Mouse (Mus musculus): ENCODE data around the gene Itprid2.

Itprid2 gene

GRCm38 (mm10) chr2:79707575-79707974, 72.4 kb downstream of the Itprid2 start, which contains the start of gene Ppp1r1c:
Gene Ppp1r1c, plus strand, starts transcription at chr2:79707780.
- in situ Hi-C loops (cut with MboI, MseI), result no loop called here

- in situ Hi-C loops (cut with MboI, MseI), result loop anchor here (10.0 kb wide), 1 partner anchor 1169 kb away; no protein-coding TSS in a partner anchor
These were observed 78.5 kb downstream of the Itprid2 start for GRCm38 (mm10) chr2:79713662-79714091.

GRCm38 (mm10) chr2:79714745-79715144, 79.6 kb downstream of the Itprid2 start:
- in situ Hi-C loops (cut with MboI, MseI), result loop anchor here (10.0 kb wide), 1 partner anchor 1170 kb away; no protein-coding TSS in a partner anchor

GRCm38 (mm10) chr2:79715925-79716324, 80.8 kb downstream of the Itprid2 start:
- in situ Hi-C loops (cut with MboI, MseI), result loop anchor here (10.0 kb wide), 1 partner anchor 1171 kb away; no protein-coding TSS in a partner anchor

GRCm38 (mm10) chr2:79717846-79718245, 82.7 kb downstream of the Itprid2 start:
- in situ Hi-C loops (cut with MboI, MseI), result loop anchor here (10.0 kb wide), 1 partner anchor 1173 kb away; no protein-coding TSS in a partner anchor

GRCm38 (mm10) chr2:79722415-79722814, 87.3 kb downstream of the Itprid2 start:
- in situ Hi-C loops (cut with MboI, MseI), result no loop called here

Measured in T-helper 1 cell (primary cell).